Mouse (Mus musculus): ENCODE data around the gene Pxmp4.

Pxmp4 gene

GRCm38 (mm10) chr2:154572996-154573395, 30.5 kb downstream of the Pxmp4 start:
- DNase-seq (ENCODE audit: low spot score in 2 of 2), result no peak

DNA sequence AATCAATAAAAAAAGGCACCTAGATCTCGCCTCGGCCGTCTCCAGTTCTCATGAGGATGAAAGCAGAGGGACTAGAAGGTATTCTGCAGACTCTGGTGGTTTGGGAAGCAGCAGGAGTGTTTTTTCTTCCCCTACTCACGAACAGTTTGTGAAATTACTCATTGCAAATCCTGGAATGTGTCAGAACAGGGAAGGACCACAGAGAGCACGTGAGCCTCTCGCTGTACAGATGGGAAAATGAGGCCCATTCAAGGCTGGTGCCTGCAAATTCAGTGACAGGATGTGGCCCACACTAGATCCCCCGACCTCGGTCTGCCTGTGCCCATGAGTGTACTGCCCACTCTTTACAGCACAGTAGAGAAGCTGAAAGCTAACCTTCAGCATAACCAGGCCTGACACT, 31.5 kb downstream of the Pxmp4 start:
- DNase-seq (ENCODE audit: low spot score in 2 of 2), result no peak

- no peak for DNase-seq (ENCODE audit: low spot score in 2 of 2)
Observed at GRCm38 (mm10) chr2:154571266-154571665, 32.2 kb downstream of the Pxmp4 start.

DNA sequence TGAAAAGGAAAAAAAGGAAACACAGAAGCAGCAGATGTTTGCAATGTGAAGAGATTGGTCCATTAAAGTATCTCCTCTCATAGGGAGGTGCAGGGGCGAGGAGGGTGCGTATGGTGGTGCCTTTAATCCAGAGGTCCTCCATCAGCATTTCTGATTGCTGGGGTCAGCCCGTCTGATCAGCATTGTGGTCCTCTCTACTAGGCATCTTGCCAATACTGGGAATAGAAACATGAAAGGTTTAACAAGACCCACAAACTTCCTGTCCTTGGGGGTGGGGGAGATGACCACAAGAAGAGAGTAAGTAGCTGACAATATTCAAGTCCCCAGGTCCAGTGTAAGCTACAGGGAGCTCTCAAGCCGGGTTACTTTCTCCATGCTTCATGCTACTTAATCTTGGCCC, 32.8 kb downstream of the Pxmp4 start:
- DNase-seq (ENCODE audit: low spot score in 2 of 2), result no peak

DNA sequence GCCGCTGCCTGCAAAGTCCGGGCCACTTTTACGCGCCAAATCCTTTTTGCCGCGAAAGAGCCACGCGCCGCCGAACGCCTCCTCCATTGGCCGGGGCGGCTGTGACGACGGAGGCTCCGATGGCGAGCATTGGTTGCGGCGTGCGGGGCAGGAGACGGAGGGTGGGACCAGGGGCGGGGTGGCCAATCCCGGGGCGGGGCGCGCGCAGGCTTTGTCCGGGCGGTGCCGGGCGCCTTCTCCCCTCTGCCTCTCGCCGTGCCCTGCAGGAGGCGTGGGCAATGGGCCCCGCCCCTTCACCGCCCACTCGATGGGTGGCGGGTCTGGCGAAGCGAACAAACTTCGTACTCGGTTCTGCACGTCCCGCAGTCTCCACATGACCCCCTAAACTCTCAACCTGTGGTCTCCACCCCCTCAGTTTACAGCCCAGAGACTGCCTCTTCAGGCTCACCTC, 33.6 kb downstream of the Pxmp4 start, which contains the start of gene E2f1:
E2f1 (minus strand) TSS at position 57 of the 451 bp plus-strand sequence.
- DNase-seq (ENCODE audit: low spot score in 2 of 2), result peak; percentile 90 to 92

DNA sequence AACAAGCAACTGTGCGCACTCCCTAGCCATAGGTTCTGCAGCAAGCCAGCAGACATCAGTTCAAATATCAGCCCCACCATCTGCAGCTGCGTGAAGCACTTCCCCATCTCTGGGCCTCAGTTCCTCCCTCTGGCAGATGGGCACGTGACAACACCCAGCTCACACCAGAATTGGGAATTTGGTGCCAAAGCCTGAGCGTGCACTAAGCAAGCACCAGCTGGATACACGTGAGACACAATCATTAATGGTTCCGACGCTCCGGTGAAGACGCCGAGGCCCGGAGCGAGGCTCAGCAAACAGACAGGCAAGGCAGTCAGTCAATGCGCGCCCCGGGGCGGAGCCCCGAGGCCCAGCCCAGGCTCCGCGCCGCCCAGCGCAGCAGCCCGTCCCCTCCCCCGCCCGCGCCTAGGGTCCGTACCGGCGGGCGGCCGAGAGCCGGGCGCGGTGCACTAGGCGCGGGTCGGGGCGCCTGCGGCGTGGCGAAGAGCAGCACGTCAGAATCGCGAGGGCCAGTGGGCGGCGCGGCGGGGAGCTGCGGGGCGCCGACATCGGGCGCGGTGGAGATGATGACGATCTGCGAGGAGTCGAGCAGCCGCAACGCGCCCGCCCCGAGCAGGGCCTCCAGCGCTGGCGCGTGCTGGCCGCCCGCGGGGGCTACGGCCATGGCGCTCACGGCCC, 34.3 kb downstream of the Pxmp4 start:
- DNase-seq (ENCODE audit: low spot score in 2 of 2), result peak; percentile 49 to 50

DNA sequence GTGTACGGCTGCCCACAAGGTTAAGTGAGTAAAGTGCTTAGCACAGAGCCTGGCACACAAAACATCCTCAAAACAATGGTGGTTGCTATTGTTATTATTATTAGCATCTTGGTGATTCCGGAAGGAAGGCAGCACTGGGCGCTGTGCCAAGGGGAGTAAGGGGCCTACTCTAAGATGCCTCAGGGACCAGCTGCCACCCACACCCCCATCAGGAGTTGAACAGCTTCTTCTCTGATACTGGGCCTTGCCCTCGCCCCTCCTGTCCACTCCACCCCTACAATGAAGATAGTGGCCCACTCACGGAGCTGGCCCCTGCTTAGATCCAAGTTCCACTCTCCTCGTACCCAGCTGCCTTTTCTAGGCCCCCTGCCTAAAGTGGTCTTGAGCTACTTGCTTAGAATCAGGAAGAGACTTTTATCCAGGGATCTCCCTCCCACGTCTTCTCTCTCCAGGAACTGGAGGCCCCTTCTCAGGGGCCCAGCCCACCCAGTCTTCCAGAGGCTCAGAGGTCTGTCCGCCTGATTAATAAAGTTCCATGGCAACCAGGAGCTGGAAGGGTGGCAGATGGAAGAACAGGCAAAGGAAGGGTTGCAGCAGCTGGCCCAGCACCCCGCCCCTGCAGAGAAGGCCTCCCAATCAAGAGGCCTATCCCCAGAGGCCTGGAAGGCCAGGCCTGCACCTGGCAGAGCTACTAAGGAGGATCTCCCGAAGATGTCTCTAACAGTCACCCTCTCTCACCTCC, 35.0 kb downstream of the Pxmp4 start:
- no peak for DNase-seq (ENCODE audit: low spot score in 2 of 2)

GRCm38 (mm10) chr2:154567766-154568165, 35.7 kb downstream of the Pxmp4 start:
- no peak for DNase-seq (ENCODE audit: low spot score in 2 of 2)

DNA sequence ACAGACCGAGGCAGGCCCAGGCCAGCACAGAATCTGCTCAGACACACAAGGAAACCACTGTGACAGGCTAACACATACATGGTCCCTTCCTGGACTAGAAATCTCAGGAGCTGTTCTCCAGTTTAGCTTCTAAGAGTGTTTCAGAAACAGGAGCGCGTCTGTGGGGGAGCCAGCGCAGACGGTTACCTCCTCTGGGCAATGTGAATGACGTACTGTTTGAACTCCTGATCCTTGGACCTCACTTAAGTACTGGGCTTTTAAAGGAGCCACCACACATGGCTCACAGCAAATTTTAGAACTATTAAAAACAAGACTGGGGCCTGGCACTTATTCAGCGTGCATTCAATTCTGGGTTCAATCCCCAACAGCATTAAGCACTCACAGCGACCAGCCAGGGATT, 36.9 kb downstream of the Pxmp4 start:
- no peak for DNase-seq (ENCODE audit: low spot score in 2 of 2)

- no peak for DNase-seq (ENCODE audit: low spot score in 2 of 2)
Observed at GRCm38 (mm10) chr2:154565562-154565961, 37.9 kb downstream of the Pxmp4 start.

- no peak for DNase-seq (ENCODE audit: low spot score in 2 of 2)
Observed at GRCm38 (mm10) chr2:154563612-154564170, 39.8 kb downstream of the Pxmp4 start.

GRCm38 (mm10) chr2:154558264-154559039, 45.1 kb downstream of the Pxmp4 start, which contains the start of gene Necab3:
Gene Necab3, minus strand, starts transcription at chr2:154558890.
- DNase-seq (ENCODE audit: low spot score in 2 of 2), result peak; percentile 57 to 59

GRCm38 (mm10) chr2:154557184-154557832, 46.2 kb downstream of the Pxmp4 start:
- no peak for DNase-seq (ENCODE audit: low spot score in 2 of 2)

- peak; percentile 66 to 74 for DNase-seq (ENCODE audit: low spot score in 2 of 2)
Observed at GRCm38 (mm10) chr2:154555235-154555634, 48.3 kb downstream of the Pxmp4 start.

- peak; percentile 43 to 47 for DNase-seq (ENCODE audit: low spot score in 2 of 2)
Observed at GRCm38 (mm10) chr2:154552424-154552907, 51.0 kb downstream of the Pxmp4 start.

DNA sequence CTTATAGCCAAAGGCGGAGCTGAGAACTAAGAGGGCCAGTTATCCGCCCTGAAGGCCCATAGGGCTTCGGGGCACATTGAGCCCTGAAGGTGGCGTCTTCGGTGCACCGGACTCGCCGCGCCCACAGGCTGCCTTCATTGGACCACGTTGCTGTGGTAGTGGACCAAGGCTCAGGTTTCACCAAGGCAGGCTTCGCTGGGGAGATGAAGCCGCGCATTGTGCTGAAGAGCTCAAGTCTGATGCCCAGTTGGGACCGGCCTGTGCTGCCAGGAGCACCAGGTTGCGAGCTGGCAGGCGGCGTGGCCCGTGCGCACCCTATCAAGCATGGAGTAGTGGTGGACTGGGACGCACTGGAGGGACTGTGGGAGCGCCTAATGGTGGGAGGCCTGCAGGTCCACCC, 51.6 kb downstream of the Pxmp4 start:
- no peak for DNase-seq (ENCODE audit: low spot score in 2 of 2)

GRCm38 (mm10) chr2:154551476-154551875, 52.0 kb downstream of the Pxmp4 start, which contains the start of gene Actl10:
Gene Actl10, plus strand, starts transcription at chr2:154551776.
- no peak for DNase-seq (ENCODE audit: low spot score in 2 of 2)

GRCm38 (mm10) chr2:154550937-154551336, 52.6 kb downstream of the Pxmp4 start:
- no peak for DNase-seq (ENCODE audit: low spot score in 2 of 2)

DNA sequence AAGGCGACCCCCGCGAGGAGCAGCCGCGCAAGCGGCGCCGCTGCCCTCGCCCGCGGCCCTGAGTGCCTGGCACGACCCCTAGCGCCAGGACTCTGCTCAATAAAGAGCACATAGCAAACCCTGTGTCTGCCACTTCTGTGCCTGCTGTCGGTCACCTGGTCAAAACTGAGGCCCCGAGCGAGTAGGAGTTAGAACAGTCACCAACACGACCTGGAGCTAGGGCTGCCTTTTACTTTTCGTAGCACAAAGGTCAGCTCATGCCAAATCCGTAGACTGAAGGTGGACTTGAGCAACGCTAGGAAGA, 53.7 kb downstream of the Pxmp4 start:
- no peak for DNase-seq (ENCODE audit: low spot score in 2 of 2)

DNA sequence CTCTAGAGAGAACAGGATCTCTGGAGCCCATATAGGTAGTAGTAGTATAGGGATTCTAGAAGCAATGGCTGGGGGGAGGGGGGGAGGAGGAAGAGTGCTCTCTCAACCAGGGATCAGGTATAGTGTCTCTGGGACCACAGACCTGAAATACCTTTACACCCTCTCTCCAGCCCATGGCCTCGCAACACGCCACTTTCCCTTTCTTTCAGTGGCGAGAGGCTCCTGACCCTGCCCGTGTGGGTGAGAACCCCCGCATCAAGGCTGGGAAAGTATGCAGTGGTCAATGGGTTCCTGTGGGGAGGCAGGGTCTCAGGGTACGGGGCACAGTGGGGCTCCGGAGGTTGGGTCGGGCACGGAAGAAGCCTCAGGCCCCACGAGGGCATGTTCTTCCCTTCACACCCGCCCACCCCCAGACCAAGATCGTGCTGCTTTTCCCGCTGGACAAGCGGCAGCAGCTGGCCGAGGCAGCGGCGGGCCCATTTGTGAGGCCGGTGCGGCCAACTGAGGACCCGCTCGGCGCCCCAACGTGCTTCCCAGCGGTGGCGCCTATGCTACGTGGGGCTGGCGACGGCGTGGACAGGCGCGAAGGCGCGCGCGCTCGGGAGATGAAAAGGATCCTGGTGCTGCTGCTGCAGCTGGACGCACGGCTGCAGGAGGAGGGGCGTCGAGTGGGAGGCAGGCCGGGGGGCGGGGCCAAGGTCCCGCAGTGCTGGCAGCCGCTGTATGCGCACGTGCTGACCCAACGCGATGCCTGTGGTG, 54.2 kb downstream of the Pxmp4 start:
- peak; percentile 48 to 49 for DNase-seq (ENCODE audit: low spot score in 2 of 2)

DNA sequence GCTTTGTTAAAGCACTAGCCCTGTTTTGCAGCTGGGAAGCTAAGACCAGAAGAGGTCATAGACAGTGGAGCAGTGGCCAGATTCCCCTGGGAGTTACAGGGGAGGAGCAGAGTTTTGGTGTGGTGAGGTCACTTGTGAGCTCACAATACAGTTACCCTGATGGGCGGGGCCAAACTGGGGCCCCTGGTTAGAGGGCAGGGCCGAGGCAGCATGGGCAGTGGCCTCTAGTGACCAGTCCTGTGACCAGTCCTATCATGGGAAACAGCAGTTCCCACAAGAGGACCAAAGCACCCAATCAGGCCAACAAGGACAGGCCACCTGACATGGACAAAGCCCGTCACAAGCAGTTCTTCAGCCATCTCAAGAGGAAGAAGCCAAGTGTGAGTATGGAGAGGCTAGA, 54.8 kb downstream of the Pxmp4 start:
- DNase-seq (ENCODE audit: low spot score in 2 of 2), result no peak

All from right cerebral cortex, postnatal 36 days (tissue).